In genomic region chr6:50821401-50822235, GRCm38 (mm10) we compare ENCODE assay signal across 9 mouse cellular contexts.
A peak's percentile ranks its signal among the peaks of the same experiment; 100 is the strongest.
DNase-seq lines count a peak whose midpoint lies in the region; ATAC-seq lines count a peak whose summit lies in the region.
"Had no signal": no experiment of that assay in that cellular context is flagged by ENCODE, and none has a peak within 500 bp of the region (broad histone marks: within the 10 kb centered on the region; RNA-seq: fewer than 3 reads in every experiment).

No protein-coding gene starts in this region.

- no peaks in the 10 kb centered on the region for H3K36me3 ChIP-seq in kidney, embryonic 16.5 days (ENCODE audit: insufficient read depth, low read length)
- H3K36me3 ChIP-seq in forebrain, embryonic 12.5 days (replicated peaks), result no peaks in the 10 kb centered on the region
- H3K36me3 ChIP-seq in limb, embryonic 11.5 days (ENCODE audit: control insufficient read depth, insufficient read depth, low read length), result no peaks in the 10 kb centered on the region
- no peaks in the 10 kb centered on the region for H3K36me3 ChIP-seq in neural tube, embryonic 12.5 days
- H3K36me3 ChIP-seq: liver, embryonic 15.5 days had no signal

- ATAC-seq in kidney, embryonic 16.5 days (ENCODE audit: low FRiP score, low TSS enrichment), result peak; percentile 84
- peak; percentile 76 for ATAC-seq in forebrain, embryonic 12.5 days (ENCODE audit: low FRiP score)
- peak; percentile 59; the same call in 1 of the 2 replicates for ATAC-seq in limb, embryonic 11.5 days (ENCODE audit: insufficient number of reproducible peaks, low FRiP score, low TSS enrichment, low read depth)
- peak; percentile 42 for ATAC-seq in neural tube, embryonic 12.5 days (ENCODE audit: low FRiP score, low read depth)
- ATAC-seq in monocyte, adult 5-6 weeks (replicated peaks; ENCODE audit: insufficient number of reproducible peaks, low FRiP score, low TSS enrichment, poor library complexity, severe bottlenecking), result no peak
- ATAC-seq in inflammation-experienced regulatory T-cells, adult 6 months, result no peak

- no peaks in the 10 kb centered on the region for H3K9me3 ChIP-seq in kidney, embryonic 16.5 days (ENCODE audit: low read length)
- H3K9me3 ChIP-seq in forebrain, embryonic 12.5 days, result no peaks in the 10 kb centered on the region
- no peaks in the 10 kb centered on the region for H3K9me3 ChIP-seq in limb, embryonic 11.5 days (ENCODE audit: control insufficient read depth, low read length)
- no peaks in the 10 kb centered on the region for H3K9me3 ChIP-seq in neural tube, embryonic 12.5 days
- H3K9me3 ChIP-seq: liver, embryonic 15.5 days had no signal

- no peak overlapping the region for H3K9ac ChIP-seq in kidney, embryonic 16.5 days (replicated peaks; ENCODE audit: low read length)
- no peak overlapping the region for H3K9ac ChIP-seq in forebrain, embryonic 12.5 days
- H3K9ac ChIP-seq in limb, embryonic 11.5 days (ENCODE audit: low read length), result no peak overlapping the region
- H3K9ac ChIP-seq in neural tube, embryonic 12.5 days, result no peak overlapping the region
- H3K9ac ChIP-seq: liver, embryonic 15.5 days had no signal

- 31% methylated on average over 12 of the region's 12 CpGs for WGBS in kidney, embryonic 16.5 days
- 51% methylated on average over 12 of the region's 12 CpGs for WGBS in forebrain, embryonic 12.5 days
- WGBS in limb, embryonic 11.5 days, result 47% methylated on average over 12 of the region's 12 CpGs
- 38% methylated on average over 12 of the region's 12 CpGs for WGBS in neural tube, embryonic 12.5 days

- peak overlapping the region; percentile 97 for H3K27ac ChIP-seq in kidney, embryonic 16.5 days (ENCODE audit: low read length)
- peak overlapping the region; percentile 77 for H3K27ac ChIP-seq in forebrain, embryonic 12.5 days
- H3K27ac ChIP-seq in limb, embryonic 11.5 days (replicated peaks; ENCODE audit: low read depth, low read length), result peak overlapping the region; percentile 38; the same call in 1 of the 2 replicates
- peak overlapping the region; percentile 76 for H3K27ac ChIP-seq in neural tube, embryonic 12.5 days
- H3K27ac ChIP-seq: liver, embryonic 15.5 days had no signal

- H3K4me1 ChIP-seq in kidney, embryonic 16.5 days (ENCODE audit: insufficient read depth, low read length), result peaks cover 68% of the 10 kb centered on the region
- H3K4me1 ChIP-seq in forebrain, embryonic 12.5 days, result peaks cover 60% of the 10 kb centered on the region
- H3K4me1 ChIP-seq in limb, embryonic 11.5 days (ENCODE audit: control insufficient read depth, insufficient read depth, low read length), result peaks cover 40% of the 10 kb centered on the region
- peaks cover 47% of the 10 kb centered on the region for H3K4me1 ChIP-seq in neural tube, embryonic 12.5 days

- no peak overlapping the region for H3K4me2 ChIP-seq in kidney, embryonic 16.5 days (replicated peaks; ENCODE audit: low read depth, low read length)
- no peak overlapping the region for H3K4me2 ChIP-seq in forebrain, embryonic 12.5 days
- no peak overlapping the region for H3K4me2 ChIP-seq in limb, embryonic 11.5 days (ENCODE audit: low read depth, severe bottlenecking)
- peak overlapping the region; percentile 33 for H3K4me2 ChIP-seq in neural tube, embryonic 12.5 days (replicated peaks)
- H3K4me2 ChIP-seq: liver, embryonic 15.5 days had no signal

- H3K4me3 ChIP-seq in kidney, embryonic 16.5 days (ENCODE audit: low read length), result no peak overlapping the region
- no peak overlapping the region for H3K4me3 ChIP-seq in forebrain, embryonic 12.5 days (replicated peaks)
- no peak overlapping the region for H3K4me3 ChIP-seq in limb, embryonic 11.5 days (ENCODE audit: low read depth, low read length)
- no peak overlapping the region for H3K4me3 ChIP-seq in neural tube, embryonic 12.5 days
- H3K4me3 ChIP-seq: liver, embryonic 15.5 days had no signal

- no peak for DNase-seq in kidney, adult 18-20 months
- DNase-seq in limb, embryonic 11.5 days (ENCODE audit: low spot score), result no peak
- DNase-seq in cerebellum, adult 11 months, result no peak

- no peaks in the 10 kb centered on the region for H3K27me3 ChIP-seq in kidney, embryonic 16.5 days (ENCODE audit: insufficient read depth, low read length)
- H3K27me3 ChIP-seq in forebrain, embryonic 12.5 days, result peaks cover 8% of the 10 kb centered on the region
- 0 out of 2 replicates have a peak, but pooled peaks cover 3% of the 10 kb centered on the region for H3K27me3 ChIP-seq in limb, embryonic 11.5 days (ENCODE audit: control insufficient read depth, insufficient read depth, low read length)
- no peaks in the 10 kb centered on the region for H3K27me3 ChIP-seq in neural tube, embryonic 12.5 days (replicated peaks)

Comparison
In these comparisons a context has a peak if more than half of its experiments do, and no peak if none do; other contexts are left out.
1. ATAC-seq: peak in kidney, embryonic 16.5 days (single experiment), forebrain, embryonic 12.5 days (single experiment), limb, embryonic 11.5 days (single experiment) and neural tube, embryonic 12.5 days (single experiment); none in monocyte, adult 5-6 weeks (single experiment) and inflammation-experienced regulatory T-cells, adult 6 months (single experiment).
2. H3K27ac ChIP-seq: peak in every context shown above with its lines; median percentile 97 in kidney, embryonic 16.5 days; 77 in forebrain, embryonic 12.5 days; 76 in neural tube, embryonic 12.5 days; 38 in limb, embryonic 11.5 days.